Comparison of ENCODE assay signal across 20 mouse cellular contexts in genomic region chr12:70798496-70798895, GRCm38 (mm10). TPM values are rescaled to one million over a fixed set of nuclear protein-coding genes. Genes with fewer than 3 reads are reported as not detected.
DNase-seq lines count a peak whose midpoint lies in the region; ATAC-seq and TF ChIP-seq lines count a peak whose summit lies in the region.
"Had no signal": no experiment of that assay in that cellular context is flagged by ENCODE, and none has a peak within 500 bp of the region (broad histone marks: within the 10 kb centered on the region; RNA-seq: fewer than 3 reads in every experiment).

No protein-coding gene starts in this region.

- no peak overlapping the region for H3K27ac ChIP-seq in kidney, adult 2 months (ENCODE audit: insufficient read depth, low read depth, low read length)
- peak overlapping the region; percentile 89; the same call in 1 of the 2 replicates for H3K27ac ChIP-seq in lung, embryonic 14.5 days (ENCODE audit: low read depth)
- no peak overlapping the region for H3K27ac ChIP-seq in embryonic facial prominence, embryonic 13.5 days
- peak overlapping the region; percentile 97 for H3K27ac ChIP-seq in heart, embryonic 16.5 days (ENCODE audit: low read length)
- no peak overlapping the region for H3K27ac ChIP-seq in hindbrain, embryonic 10.5 days
- H3K27ac ChIP-seq: hindbrain, embryonic 12.5 days; layer of hippocampus, adult 2 months; midbrain, embryonic 13.5 days had no signal

- no peak for ATAC-seq in lung, embryonic 14.5 days (ENCODE audit: insufficient read depth)
- ATAC-seq in embryonic facial prominence, embryonic 13.5 days (ENCODE audit: insufficient number of reproducible peaks, insufficient read depth, low FRiP score, low TSS enrichment, low read depth) = no peak
- no peak for ATAC-seq in heart, embryonic 16.5 days (replicated peaks; ENCODE audit: extremely low read depth, insufficient read depth, low FRiP score)
- ATAC-seq: CD4-positive, CD25-positive, alpha-beta regulatory T cell, adult 4 months; forebrain, embryonic 16.5 days; midbrain, embryonic 13.5 days had no signal

- H3K9ac ChIP-seq in lung, embryonic 14.5 days = no peak overlapping the region
- H3K9ac ChIP-seq in embryonic facial prominence, embryonic 13.5 days = no peak overlapping the region
- no peak overlapping the region for H3K9ac ChIP-seq in heart, embryonic 16.5 days (ENCODE audit: low read length)
- H3K9ac ChIP-seq: hindbrain, embryonic 12.5 days; midbrain, embryonic 13.5 days; stomach, embryonic 15.5 days had no signal

- no peak overlapping the region for H3K4me3 ChIP-seq in kidney, adult 2 months (ENCODE audit: insufficient read depth, low read depth, low read length)
- no peak overlapping the region for H3K4me3 ChIP-seq in lung, embryonic 14.5 days (ENCODE audit: low read depth, low read length)
- no peak overlapping the region for H3K4me3 ChIP-seq in lung, adult 2 months (replicated peaks; ENCODE audit: extremely low read depth, low read depth, low read length)
- H3K4me3 ChIP-seq in embryonic facial prominence, embryonic 13.5 days = no peak overlapping the region
- no peak overlapping the region for H3K4me3 ChIP-seq in heart, embryonic 16.5 days (ENCODE audit: low read length)
- no peak overlapping the region for H3K4me3 ChIP-seq in hindbrain, embryonic 10.5 days
- H3K4me3 ChIP-seq: hindbrain, embryonic 12.5 days; layer of hippocampus, adult 2 months; midbrain, embryonic 13.5 days; stomach, embryonic 15.5 days had no signal

- no peak for TF ChIP-seq POLR2A in kidney, adult 2 months (IDR thresholded peaks at IDR 0.05; ENCODE audit: low read depth, low read length)
- TF ChIP-seq POLR2A in lung, adult 2 months (IDR thresholded peaks at IDR 0.05; ENCODE audit: borderline replicate concordance, extremely low read depth, low read depth, low read length) = no peak

- no peaks in the 10 kb centered on the region for H3K27me3 ChIP-seq in kidney, adult 2 months (replicated peaks; ENCODE audit: control insufficient read depth, insufficient read depth, low read length)
- no peaks in the 10 kb centered on the region for H3K27me3 ChIP-seq in lung, embryonic 14.5 days (ENCODE audit: insufficient read depth, low read length)
- H3K27me3 ChIP-seq in embryonic facial prominence, embryonic 13.5 days = no peaks in the 10 kb centered on the region
- H3K27me3 ChIP-seq in heart, embryonic 16.5 days (ENCODE audit: control insufficient read depth, insufficient read depth, low read length) = no peaks in the 10 kb centered on the region
- H3K27me3 ChIP-seq in hindbrain, embryonic 10.5 days (ENCODE audit: insufficient read depth, poor library complexity, severe bottlenecking) = no peaks in the 10 kb centered on the region
- H3K27me3 ChIP-seq: hindbrain, embryonic 12.5 days; stomach, embryonic 15.5 days had no signal

- H3K4me2 ChIP-seq in lung, embryonic 14.5 days = no peak overlapping the region
- H3K4me2 ChIP-seq in embryonic facial prominence, embryonic 13.5 days = 0 out of 2 replicates have a peak overlapping the region, but pooled peaks have one; percentile 37
- no peak overlapping the region for H3K4me2 ChIP-seq in heart, embryonic 16.5 days (ENCODE audit: low read depth, low read length)
- H3K4me2 ChIP-seq: hindbrain, embryonic 12.5 days; midbrain, embryonic 13.5 days had no signal

- no peaks in the 10 kb centered on the region for H3K4me1 ChIP-seq in kidney, adult 2 months (ENCODE audit: control insufficient read depth, insufficient read depth, low read length)
- H3K4me1 ChIP-seq in lung, embryonic 14.5 days (ENCODE audit: insufficient read depth) = peaks cover 34% of the 10 kb centered on the region
- peaks cover 19% of the 10 kb centered on the region for H3K4me1 ChIP-seq in lung, adult 2 months (ENCODE audit: control insufficient read depth, insufficient read depth, low read length)
- H3K4me1 ChIP-seq in embryonic facial prominence, embryonic 13.5 days = peaks cover 30% of the 10 kb centered on the region
- H3K4me1 ChIP-seq in heart, embryonic 16.5 days (ENCODE audit: control insufficient read depth, insufficient read depth, low read length) = peaks cover 37% of the 10 kb centered on the region
- H3K4me1 ChIP-seq in hindbrain, embryonic 10.5 days (replicated peaks) = peaks cover 24% of the 10 kb centered on the region

- H3K9me3 ChIP-seq in lung, embryonic 14.5 days (ENCODE audit: low read depth, low read length) = no peaks in the 10 kb centered on the region
- H3K9me3 ChIP-seq in embryonic facial prominence, embryonic 13.5 days = no peaks in the 10 kb centered on the region
- no peaks in the 10 kb centered on the region for H3K9me3 ChIP-seq in heart, embryonic 16.5 days (replicated peaks; ENCODE audit: control insufficient read depth, low read length)
- no peaks in the 10 kb centered on the region for H3K9me3 ChIP-seq in hindbrain, embryonic 10.5 days
- H3K9me3 ChIP-seq: hindbrain, embryonic 12.5 days; midbrain, embryonic 13.5 days; stomach, embryonic 15.5 days had no signal

- WGBS in kidney, adult 2 months = 48% methylated on average over 8 of the region's 8 CpGs
- 50% methylated on average over 8 of the region's 8 CpGs for WGBS in lung, embryonic 14.5 days
- 54% methylated on average over 8 of the region's 8 CpGs for WGBS in lung, adult 2 months
- 73% methylated on average over 8 of the region's 8 CpGs for WGBS in embryonic facial prominence, embryonic 13.5 days
- 45% methylated on average over 8 of the region's 8 CpGs for WGBS in heart, embryonic 16.5 days
- 75% methylated on average over 8 of the region's 8 CpGs for WGBS in hindbrain, embryonic 10.5 days

- DNase-seq in kidney, adult 2 months = peak; percentile 37
- DNase-seq in kidney, adult 8-10 months = no peak
- DNase-seq in lung, embryonic 14.5 days = no peak
- no peak for DNase-seq in lung, adult 2 months
- no peak for DNase-seq in cerebellum, postnatal 10 days
- DNase-seq in hindbrain, embryonic 10.5 days (ENCODE audit: low spot score) = no peak
- DNase-seq: adrenal gland, postnatal 25 days; cerebellum, adult 9-10 months; gastrocnemius, postnatal 14 days; liver; spleen, adult 18-20 months; thymus, postnatal 4 days had no signal

- no peak for TF ChIP-seq CTCF in kidney, adult 2 months (conservative IDR thresholded peaks at IDR 0.05; ENCODE audit: insufficient read depth, insufficient read length, low read depth, low read length)
- TF ChIP-seq CTCF in lung, embryonic 14.5 days (IDR thresholded peaks at IDR 0.05; ENCODE audit: low read depth) = no peak
- TF ChIP-seq CTCF in lung, adult 2 months (IDR thresholded peaks at IDR 0.05; ENCODE audit: insufficient read depth, low read length) = no peak

- H3K36me3 ChIP-seq in kidney, adult 2 months (ENCODE audit: control insufficient read depth, insufficient read depth, low read length) = no peaks in the 10 kb centered on the region
- no peaks in the 10 kb centered on the region for H3K36me3 ChIP-seq in lung, embryonic 14.5 days (ENCODE audit: insufficient read depth)
- H3K36me3 ChIP-seq in embryonic facial prominence, embryonic 13.5 days = no peaks in the 10 kb centered on the region
- H3K36me3 ChIP-seq in heart, embryonic 16.5 days (ENCODE audit: control insufficient read depth, insufficient read depth) = no peaks in the 10 kb centered on the region
- H3K36me3 ChIP-seq in hindbrain, embryonic 10.5 days = no peaks in the 10 kb centered on the region
- H3K36me3 ChIP-seq: hindbrain, embryonic 12.5 days; midbrain, embryonic 13.5 days; stomach, embryonic 15.5 days had no signal

RNA-seq across cellular contexts. Expression of gene Frmd6, which starts 26.8 kb away (rescaled TPM):
- 6.4 and 6.8 TPM in 2 replicates for polyA plus RNA-seq in kidney, adult 2 months (2012; rRNA removed)
- 40.4 and 42.8 TPM in 2 replicates for polyA plus RNA-seq in lung, embryonic 14.5 days (2014; fragmentation: Nextera tagmentation; extraction: Ambion mirVana)
- 29.1 and 32.6 TPM in 2 replicates for polyA plus RNA-seq in lung, adult 2 months (2012; rRNA removed)
- polyA plus RNA-seq in embryonic facial prominence, embryonic 13.5 days (2015; fragmentation: Nextera tagmentation; extraction: Ambion mirVana) = 70.6 and 72.0 TPM in 2 replicates
- polyA plus RNA-seq in heart, embryonic 16.5 days (2015; fragmentation: Nextera tagmentation; extraction: Ambion mirVana) = 25.7 and 27.7 TPM in 2 replicates
- 16.8 and 19.5 TPM in 2 replicates for polyA plus RNA-seq in hindbrain, embryonic 10.5 days (2016; fragmentation: Nextera tagmentation; extraction: Ambion mirVana)

Comparison
In these comparisons a context has a peak if more than half of its experiments do, and no peak if none do; other contexts are left out.
1. H3K27ac ChIP-seq: peak in lung, embryonic 14.5 days (single experiment) and heart, embryonic 16.5 days (single experiment); none in kidney, adult 2 months (single experiment), embryonic facial prominence, embryonic 13.5 days (single experiment) and hindbrain, embryonic 10.5 days (single experiment).